Mouse (Mus musculus): ENCODE measurements around the gene Nat8f2.
"Not testable (repeated sequence)": the region's sequence is repeated elsewhere in the genome, so short reads cannot be mapped to it uniquely, and the experiment has no call there.

Gene Nat8f2

GRCm38 (mm10) chr6:85869006-85869405 lies at the start of gene Nat8f2:
Nat8f2 (minus strand) TSS chr6:85869158.
- not testable (repeated sequence) for DNase-seq

- DNase-seq, result not testable (repeated sequence)
Measured at GRCm38 (mm10) chr6:85918341-85918740, 49.4 kb upstream of the Nat8f2 start.

- no peak for DNase-seq
Measured at GRCm38 (mm10) chr6:85916596-85916995, 47.6 kb upstream of the Nat8f2 start.

- peak; percentile 94 for DNase-seq
Measured at GRCm38 (mm10) chr6:85915539-85916513, 46.9 kb upstream of the Nat8f2 start, which contains the start of gene Nat8f1. Nat8f1 (minus strand) TSS chr6:85915687.

GRCm38 (mm10) chr6:85915141-85915538 lies 46.2 kb upstream of the Nat8f2 start:
- no peak for DNase-seq

GRCm38 (mm10) chr6:85911587-85911986 lies 42.6 kb upstream of the Nat8f2 start, which contains the start of gene Tprkb:
Tprkb (plus strand) TSS chr6:85911865.
- no peak for DNase-seq

- no peak for DNase-seq
Measured at GRCm38 (mm10) chr6:85909704-85910103, 40.7 kb upstream of the Nat8f2 start.

GRCm38 (mm10) chr6:85908341-85908740 lies 39.4 kb upstream of the Nat8f2 start:
- DNase-seq, result no peak

GRCm38 (mm10) chr6:85906911-85907351 lies 38.0 kb upstream of the Nat8f2 start:
- not testable (repeated sequence) for DNase-seq

GRCm38 (mm10) chr6:85904642-85905061 lies 35.7 kb upstream of the Nat8f2 start, which contains the start of gene Nat8f4:
Nat8f4 (minus strand) TSS chr6:85904884.
- peak; percentile 70 for DNase-seq

- DNase-seq, result no peak
Measured at GRCm38 (mm10) chr6:85902303-85902702, 33.3 kb upstream of the Nat8f2 start.

GRCm38 (mm10) chr6:85898596-85899475 lies 29.9 kb upstream of the Nat8f2 start:
- DNase-seq, result not testable (repeated sequence)

GRCm38 (mm10) chr6:85895061-85895648 lies 26.2 kb upstream of the Nat8f2 start:
- DNase-seq, result peak; percentile 6

- no peak for DNase-seq
Measured at GRCm38 (mm10) chr6:85888961-85889360, 20.0 kb upstream of the Nat8f2 start.

- no peak for DNase-seq
Measured at GRCm38 (mm10) chr6:85884311-85884710, 15.4 kb upstream of the Nat8f2 start.

GRCm38 (mm10) chr6:85883246-85883645 lies 14.3 kb upstream of the Nat8f2 start:
- not testable (repeated sequence) for DNase-seq

- DNase-seq, result no peak
Measured at GRCm38 (mm10) chr6:85867726-85868690, 950 bp downstream of the Nat8f2 start.

GRCm38 (mm10) chr6:85866995-85867394 lies 2.0 kb downstream of the Nat8f2 start:
- DNase-seq, result not testable (repeated sequence)

GRCm38 (mm10) chr6:85866166-85866565 lies 2.8 kb downstream of the Nat8f2 start:
- not testable (repeated sequence) for DNase-seq

GRCm38 (mm10) chr6:85864900-85865639 lies 3.9 kb downstream of the Nat8f2 start:
- not testable (repeated sequence) for DNase-seq

Data from retina, postnatal 1 day (tissue).